Mouse (Mus musculus) kidney, adult 9 months (tissue): ENCODE results near the gene Vmn1r107.
"Not testable (repeated sequence)": the region's sequence is repeated elsewhere in the genome, so short reads cannot be mapped to it uniquely, and the experiment has no call there.

Experiments used
- DNase-seq: peaks from one replicate; pipeline ENCODE4 v3.0.0; 2022

Vmn1r107 gene

GRCm38 (mm10) chr7:20668618-20669017, at the start of gene Vmn1r107:
TSS of gene Vmn1r107 (plus strand) at chr7:20668918.
- DNase-seq: not testable (repeated sequence)

DNA sequence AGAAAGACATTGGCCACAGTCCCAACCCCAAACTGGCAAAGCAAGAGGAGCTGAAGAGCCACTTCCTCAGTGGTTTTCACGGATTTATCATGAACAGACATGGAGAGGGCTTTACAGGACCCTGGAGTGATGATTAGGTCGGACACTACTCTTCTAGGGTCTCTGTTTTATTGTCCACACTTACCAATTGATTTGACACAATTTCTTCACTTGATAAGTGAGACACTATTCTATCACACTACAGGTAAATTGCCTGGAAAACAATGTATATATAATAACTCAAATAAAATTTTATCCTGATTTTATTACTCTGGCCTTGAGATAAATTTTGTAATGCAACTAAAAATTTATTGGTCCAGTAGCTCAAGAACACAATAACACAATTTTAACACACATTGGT, 34.4 kb downstream of the Vmn1r107 start, which contains the start of gene Vmn1r111:
Gene Vmn1r111, minus strand, starts transcription at position 101 of the 400 bp plus-strand sequence.
- DNase-seq: not testable (repeated sequence)
